Mouse (Mus musculus): ENCODE data around the gene Gm11146. TPM values are rescaled to one million over a fixed set of nuclear protein-coding genes. Genes with fewer than 3 reads are reported as not detected.

The Gm11146 gene
- total RNA-seq (2021): not detected

- intact Hi-C loops (cut with DNase I): loop anchor here (5.0 kb wide), 1 partner anchor 555 kb away; no protein-coding TSS in a partner anchor
- no peak for DNase-seq
These were observed at the start of gene Gm11146 for GRCm38 (mm10) chr16:77601994-77602393. TSS of gene Gm11146 (minus strand) at chr16:77602094.

GRCm38 (mm10) chr16:77650596-77650995 is 48.7 kb upstream of the Gm11146 start:
- intact Hi-C loops (cut with DNase I): no loop called here
- DNase-seq: no peak

GRCm38 (mm10) chr16:77649006-77649405 is 47.1 kb upstream of the Gm11146 start:
- DNase-seq: no peak
- intact Hi-C loops (cut with DNase I): loop anchor here (5.0 to 10.0 kb wide), 3 partner anchors 144 to 508 kb away; no protein-coding TSS in a partner anchor

- no peak for DNase-seq
- intact Hi-C loops (cut with DNase I): loop anchor here (5.0 to 10.0 kb wide), 3 partner anchors 143 to 509 kb away; no protein-coding TSS in a partner anchor
These were observed 46.3 kb upstream of the Gm11146 start for GRCm38 (mm10) chr16:77648181-77648580.

- intact Hi-C loops (cut with DNase I): loop anchor here (5.0 to 10.0 kb wide), 3 partner anchors 141 to 511 kb away; no protein-coding TSS in a partner anchor
- DNase-seq: no peak
These were observed 44.3 kb upstream of the Gm11146 start for GRCm38 (mm10) chr16:77646146-77646545.

- intact Hi-C loops (cut with DNase I): loop anchor here (5.0 to 10.0 kb wide), 4 partner anchors 48 to 512 kb away; no protein-coding TSS in a partner anchor
- no peak for DNase-seq
These were observed 43.1 kb upstream of the Gm11146 start for GRCm38 (mm10) chr16:77644976-77645375.

- DNase-seq: peak; percentile 85
- intact Hi-C loops (cut with DNase I): loop anchor here (5.0 to 10.0 kb wide), 3 partner anchors 47 to 409 kb away; no protein-coding TSS in a partner anchor
These were observed 42.2 kb upstream of the Gm11146 start for GRCm38 (mm10) chr16:77643871-77644720.

- intact Hi-C loops (cut with DNase I): loop anchor here (5.0 to 10.0 kb wide), 3 partner anchors 46 to 408 kb away; no protein-coding TSS in a partner anchor
- DNase-seq: peak; percentile 10
These were observed 41.4 kb upstream of the Gm11146 start for GRCm38 (mm10) chr16:77643036-77643870.

GRCm38 (mm10) chr16:77636497-77636896 is 34.6 kb upstream of the Gm11146 start:
- intact Hi-C loops (cut with DNase I): no loop called here
- DNase-seq: no peak

GRCm38 (mm10) chr16:77632315-77632881 is 30.5 kb upstream of the Gm11146 start:
- intact Hi-C loops (cut with DNase I): no loop called here
- no peak for DNase-seq

- intact Hi-C loops (cut with DNase I): no loop called here
- no peak for DNase-seq
These were observed 20.8 kb upstream of the Gm11146 start for GRCm38 (mm10) chr16:77622681-77623080.

GRCm38 (mm10) chr16:77602581-77602980 is 687 bp upstream of the Gm11146 start:
- intact Hi-C loops (cut with DNase I): loop anchor here (5.0 kb wide), 1 partner anchor 555 kb away; no protein-coding TSS in a partner anchor
- no peak for DNase-seq

GRCm38 (mm10) chr16:77598787-77599186 is 3.1 kb downstream of the Gm11146 start:
- DNase-seq: no peak
- intact Hi-C loops (cut with DNase I): loop anchor here (5.0 kb wide), 2 partner anchors 44 to 96 kb away; no protein-coding TSS in a partner anchor

- DNase-seq: peak; percentile 29
- intact Hi-C loops (cut with DNase I): loop anchor here (5.0 kb wide), 2 partner anchors 46 to 94 kb away; no protein-coding TSS in a partner anchor
These were observed 5.3 kb downstream of the Gm11146 start for GRCm38 (mm10) chr16:77596556-77596955.

- DNase-seq: no peak
- intact Hi-C loops (cut with DNase I): loop anchor here (5.0 kb wide), 2 partner anchors 47 to 93 kb away; no protein-coding TSS in a partner anchor
These were observed 6.2 kb downstream of the Gm11146 start for GRCm38 (mm10) chr16:77595661-77596060.

GRCm38 (mm10) chr16:77594553-77594952 is 7.3 kb downstream of the Gm11146 start:
- DNase-seq: peak; percentile 88
- intact Hi-C loops (cut with DNase I): loop anchor here (5.0 kb wide), 2 partner anchors 57 to 357 kb away; no protein-coding TSS in a partner anchor

GRCm38 (mm10) chr16:77593828-77594421 is 8.0 kb downstream of the Gm11146 start:
- peak; percentile 90 for DNase-seq
- intact Hi-C loops (cut with DNase I): loop anchor here (2.0 to 5.0 kb wide), 3 partner anchors 57 to 357 kb away; no protein-coding TSS in a partner anchor

- intact Hi-C loops (cut with DNase I): loop anchor here (2.0 to 5.0 kb wide), 3 partner anchors 56 to 356 kb away; no protein-coding TSS in a partner anchor
- peak; percentile 5 for DNase-seq
These were observed 8.9 kb downstream of the Gm11146 start for GRCm38 (mm10) chr16:77592986-77593385.

GRCm38 (mm10) chr16:77573036-77573435 is 28.9 kb downstream of the Gm11146 start:
- intact Hi-C loops (cut with DNase I): no loop called here
- DNase-seq: no peak

- intact Hi-C loops (cut with DNase I): no loop called here
- no peak for DNase-seq
These were observed 32.4 kb downstream of the Gm11146 start for GRCm38 (mm10) chr16:77569457-77569856.

Measured in left cerebral cortex, postnatal 4 days (tissue).